Mouse (Mus musculus): ENCODE measurements around the gene Dok1.

Dok1 gene

GRCm38 (mm10) chr6:83014482-83015466, 18.5 kb downstream of the Dok1 start:
- no peak for DNase-seq

DNA sequence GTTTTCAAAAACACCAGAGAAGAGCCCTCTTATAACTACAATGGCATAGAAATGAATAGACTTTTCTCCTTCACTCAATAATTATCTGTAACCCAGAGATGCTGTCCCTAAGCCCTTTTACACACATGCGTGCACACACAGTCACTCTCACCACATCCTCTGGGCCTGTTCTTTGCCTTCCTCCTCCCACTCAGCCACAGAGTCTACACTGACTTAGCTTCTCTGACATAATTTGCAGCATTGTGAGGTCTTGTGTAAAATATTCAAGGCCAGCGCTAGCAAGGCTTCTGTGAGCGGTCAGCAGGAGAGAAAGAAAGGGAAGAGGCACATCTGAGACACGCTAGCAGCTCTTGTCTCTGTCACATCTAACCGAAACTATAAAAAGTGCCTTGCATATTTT, 19.8 kb downstream of the Dok1 start:
- no peak for DNase-seq

GRCm38 (mm10) chr6:83011756-83012155, 21.5 kb downstream of the Dok1 start:
- DNase-seq: no peak

GRCm38 (mm10) chr6:83011255-83011654, 22.0 kb downstream of the Dok1 start:
- DNase-seq: no peak

- DNase-seq: no peak
Measured at GRCm38 (mm10) chr6:83010010-83010409, 23.3 kb downstream of the Dok1 start.

GRCm38 (mm10) chr6:83008659-83009058, 24.6 kb downstream of the Dok1 start:
- peak; percentile 41 to 49 for DNase-seq

- no peak for DNase-seq
Measured at GRCm38 (mm10) chr6:83006114-83006513, 27.2 kb downstream of the Dok1 start.

DNA sequence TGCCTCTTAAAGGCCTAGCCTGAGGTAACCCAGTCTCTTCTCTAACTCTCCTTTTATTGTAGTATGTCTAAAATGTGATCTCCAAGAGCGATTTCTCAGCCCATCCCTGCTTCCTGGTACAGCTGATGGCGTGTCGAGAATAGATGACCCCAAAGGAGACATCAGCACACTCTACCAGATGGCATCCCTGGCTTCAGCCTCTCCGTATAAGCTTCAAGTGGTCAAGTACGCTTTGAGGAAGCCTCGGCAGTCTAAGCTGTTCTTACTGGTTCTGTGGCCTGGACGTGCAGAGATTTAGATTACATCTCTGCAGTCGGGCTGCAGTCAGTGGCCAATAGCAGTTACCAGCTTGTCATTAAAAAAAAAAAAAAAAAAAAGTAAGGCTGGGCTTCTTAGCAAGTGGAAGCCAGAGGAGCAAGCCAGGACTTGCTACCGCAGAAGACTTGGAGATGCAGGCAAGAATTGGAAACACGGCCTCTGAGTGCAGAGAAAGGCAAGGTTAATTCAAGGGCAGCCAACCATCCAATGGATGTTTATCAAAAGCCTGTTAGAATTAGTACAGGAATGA, 27.7 kb downstream of the Dok1 start:
- DNase-seq: no peak

GRCm38 (mm10) chr6:83004872-83005271, 28.4 kb downstream of the Dok1 start:
- DNase-seq: peak; percentile 71 to 78

- DNase-seq: no peak
Measured at GRCm38 (mm10) chr6:83004309-83004708, 29.0 kb downstream of the Dok1 start.

- DNase-seq: no peak
Measured at GRCm38 (mm10) chr6:83003850-83004249, 29.4 kb downstream of the Dok1 start.

DNA sequence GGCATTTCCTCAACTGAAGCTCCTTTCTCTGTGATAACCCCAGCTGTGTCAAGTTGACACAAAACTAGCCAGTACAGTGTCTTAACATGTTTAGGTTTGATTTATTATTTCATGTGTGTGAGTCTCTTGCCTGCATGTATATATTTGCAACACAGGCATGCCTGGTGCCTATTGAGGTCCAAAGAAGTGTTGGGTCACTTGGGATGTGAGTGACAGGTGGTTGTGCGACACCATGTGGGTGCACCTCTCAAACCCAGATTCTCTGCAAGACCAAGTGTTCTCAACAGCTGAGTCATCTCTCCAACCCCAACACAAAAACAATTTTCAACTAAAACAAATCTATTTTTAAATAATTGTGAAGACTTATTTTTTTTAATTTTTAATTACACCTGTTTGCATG, 30.2 kb downstream of the Dok1 start:
- DNase-seq: no peak

- DNase-seq: no peak
Measured at GRCm38 (mm10) chr6:82999986-83000385, 33.3 kb downstream of the Dok1 start.

DNA sequence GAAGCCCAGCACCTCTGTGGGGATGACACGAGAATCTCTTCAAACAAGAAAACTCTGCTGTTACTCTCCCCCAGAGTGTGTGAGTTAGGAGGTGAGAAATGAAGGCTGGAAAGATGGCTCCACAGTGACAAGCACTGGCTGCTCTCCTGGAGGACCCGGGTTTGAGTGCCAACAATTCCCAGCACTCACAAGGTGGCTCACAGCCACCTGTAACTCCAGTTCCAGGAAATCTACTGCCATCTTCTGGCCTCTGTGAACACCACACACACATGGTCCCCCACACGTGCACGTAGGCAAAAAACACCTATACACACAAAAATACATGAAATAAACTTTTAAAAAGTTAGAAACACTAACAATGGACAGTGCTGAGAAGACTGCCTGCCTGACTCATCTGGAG, 34.9 kb downstream of the Dok1 start:
- no peak for DNase-seq

DNA sequence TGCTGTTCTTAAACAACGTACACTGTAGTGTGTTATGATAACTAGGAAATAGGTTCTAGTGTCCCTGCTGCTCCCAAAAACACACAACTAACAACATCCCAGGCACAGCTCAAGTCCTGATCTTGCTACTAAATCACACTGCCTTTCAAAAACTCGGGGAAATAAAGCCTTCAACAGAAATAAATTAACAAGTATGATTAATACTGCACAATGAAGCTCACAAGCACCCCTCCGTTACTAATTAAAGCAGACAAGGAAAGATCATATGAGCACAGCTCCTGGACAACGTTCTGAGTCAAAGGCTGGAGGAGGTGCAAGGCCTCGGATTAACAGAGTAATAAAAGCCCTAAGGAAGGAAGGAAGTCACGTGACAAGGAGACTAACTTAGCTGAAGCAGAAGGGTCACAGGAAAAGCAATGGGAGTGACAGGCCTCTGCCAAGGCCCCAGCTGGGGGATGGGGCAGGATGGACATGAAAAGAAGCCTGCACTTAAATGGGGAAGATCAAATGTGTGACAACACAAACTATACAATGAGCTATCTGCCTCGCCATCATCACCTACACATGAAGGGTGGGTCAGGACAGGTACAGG, 35.7 kb downstream of the Dok1 start:
- peak; percentile 52 to 76 for DNase-seq

DNA sequence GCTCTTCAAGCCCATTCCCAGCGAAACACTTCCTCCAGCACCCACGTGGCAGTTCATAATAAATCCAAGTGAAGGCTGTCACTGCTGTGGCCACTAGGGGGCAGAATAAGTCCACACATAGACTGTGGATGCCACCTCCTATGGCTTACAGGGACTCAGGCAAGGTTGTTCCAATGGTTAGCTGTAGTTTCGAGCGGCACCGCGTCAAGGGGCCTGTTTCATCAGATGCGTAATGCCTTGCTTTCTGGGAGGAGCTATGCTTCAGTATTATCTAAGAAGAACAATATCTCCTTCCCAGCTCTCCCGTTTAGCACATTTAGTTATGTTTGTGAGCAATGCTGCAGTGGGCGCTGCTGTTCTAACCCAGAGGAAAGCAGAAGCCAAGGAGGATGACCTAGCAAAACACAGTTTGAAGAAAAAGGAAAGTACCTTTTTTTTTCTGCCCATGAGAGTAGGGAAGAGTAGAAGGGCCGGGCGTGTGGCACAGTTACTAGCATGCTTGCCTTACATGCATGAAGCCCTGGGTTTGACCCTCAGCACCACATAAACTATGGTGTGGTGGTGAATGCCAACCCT, 36.4 kb downstream of the Dok1 start:
- DNase-seq: peak; percentile 92 to 93

GRCm38 (mm10) chr6:82994372-82994771, 38.9 kb downstream of the Dok1 start:
- no peak for DNase-seq

DNA sequence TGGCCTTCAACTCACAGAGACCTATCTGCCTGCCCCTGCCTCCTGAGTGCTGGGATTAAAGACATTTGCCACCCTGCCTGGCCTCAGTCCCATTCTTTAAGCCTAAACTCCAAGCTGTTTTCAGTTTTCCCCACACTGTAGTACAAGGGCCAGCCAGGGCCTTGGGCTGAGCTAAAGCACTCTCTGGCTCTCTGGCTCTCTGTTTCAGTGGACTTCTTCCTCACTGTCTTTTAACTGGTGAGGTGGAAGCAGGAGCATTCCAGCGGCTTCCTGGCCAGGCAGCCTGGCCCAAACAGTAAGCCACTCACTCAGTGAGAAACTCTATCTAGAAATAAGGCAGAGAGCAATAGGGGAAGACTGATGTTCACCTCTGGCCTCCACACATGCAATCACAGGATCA, 39.6 kb downstream of the Dok1 start:
- DNase-seq: no peak

DNA sequence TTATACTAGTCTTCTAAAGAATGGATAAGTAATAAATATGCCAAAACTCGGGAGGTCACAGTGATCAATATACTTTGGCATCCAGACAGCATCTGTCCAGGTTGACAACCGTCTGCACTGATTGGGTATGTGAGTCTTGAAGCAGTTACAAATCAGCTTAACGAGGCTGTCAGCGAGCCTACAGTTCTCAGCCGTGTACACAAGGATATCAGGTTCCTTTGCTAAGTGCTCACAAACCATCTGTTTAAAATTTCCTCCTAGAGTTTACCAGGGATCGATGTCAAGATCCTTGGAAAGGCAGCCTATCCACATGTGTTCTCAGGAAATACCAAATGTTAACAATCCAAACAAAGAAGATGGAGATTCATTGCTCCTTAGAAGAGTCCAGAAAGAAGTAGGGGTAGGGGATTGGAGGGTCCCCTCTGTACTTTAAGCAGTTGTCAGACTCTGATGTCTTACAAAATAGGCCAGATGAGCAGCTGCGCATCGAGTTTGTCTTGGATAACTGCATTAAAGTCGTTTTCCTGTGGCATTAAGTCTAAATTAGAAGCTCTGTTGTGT, 45.8 kb downstream of the Dok1 start:
- DNase-seq: no peak
